Mouse (Mus musculus) inflammation-experienced regulatory T-cells, adult 6 months (primary cell): ENCODE data around the gene Creb3. TPM values are rescaled to one million over a fixed set of nuclear protein-coding genes. Genes with fewer than 3 reads are reported as not detected.
"Not testable (repeated sequence)": the region's sequence is repeated elsewhere in the genome, so short reads cannot be mapped to it uniquely, and the experiment has no call there.

Experiments
- ATAC-seq: one replicate; pipeline ENCODE4 v1.8.0; 2017
- polyA plus RNA-seq, 3 experiments: library from polyadenylated mRNA; unstranded; fragments of 100-300 nt; shearing (Covaris generic); gene quantifications; one replicate each; pipeline ENCODE4 v1.2.1; 2017

The Creb3 gene
- polyA plus RNA-seq, 3 experiments from 2014 or later = 90.0 to 104 (median 99.8) TPM

DNA sequence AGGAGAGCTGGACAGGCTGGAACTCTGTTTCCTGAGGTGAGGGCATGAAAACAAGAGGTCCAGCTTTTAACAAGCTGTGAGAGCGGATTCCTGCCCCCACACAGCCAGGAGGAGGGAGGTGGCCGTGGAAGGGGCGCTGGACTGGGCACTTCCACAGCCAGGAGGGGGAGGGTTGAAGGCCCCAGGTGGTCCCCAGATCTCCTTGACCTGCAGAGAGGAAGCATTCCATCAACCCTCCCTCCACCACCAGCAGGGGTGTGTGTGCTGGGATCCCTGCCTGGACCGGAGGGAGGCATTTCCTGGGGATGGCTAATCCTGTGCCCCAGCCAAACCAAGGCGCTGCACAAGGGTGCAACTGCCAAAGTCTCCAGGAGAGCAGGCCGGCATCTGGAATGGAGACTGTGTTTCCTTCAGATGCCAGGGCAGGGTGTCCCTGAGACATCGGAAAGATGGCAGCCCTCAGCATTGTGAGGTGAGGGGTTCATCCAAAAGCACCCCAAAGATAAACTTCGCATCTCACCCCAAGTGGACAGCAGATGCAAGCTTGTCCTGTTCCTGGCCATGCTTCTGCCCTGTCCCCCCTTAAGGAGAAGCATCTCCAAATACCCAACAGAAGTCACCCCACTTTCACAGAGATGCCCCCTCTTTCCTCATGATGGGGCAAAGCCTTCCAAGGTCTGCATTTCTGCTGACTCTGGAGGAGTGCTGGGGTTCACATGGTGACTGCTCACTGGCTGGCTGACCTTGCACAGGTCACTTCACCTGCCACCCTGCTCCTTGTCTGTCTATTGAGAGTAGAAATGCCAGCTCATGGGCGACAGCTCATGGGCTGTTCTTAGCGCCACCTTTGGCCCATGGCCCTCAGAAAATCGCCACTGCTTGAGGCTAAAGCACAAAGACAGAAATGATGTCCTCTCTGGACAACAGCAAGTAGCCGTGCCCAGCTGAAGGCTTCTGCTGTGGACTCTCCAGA lies 22.6 kb downstream of the Creb3 start, which contains the start of gene Msmp:
TSS of gene Msmp (minus strand) at position 51 of the 973 bp plus-strand sequence.
- no peak for ATAC-seq

- no peak for ATAC-seq
Observed at GRCm38 (mm10) chr4:43585682-43586081, 23.6 kb downstream of the Creb3 start.

- ATAC-seq = no peak
Observed at GRCm38 (mm10) chr4:43586411-43586810, 24.3 kb downstream of the Creb3 start.

DNA sequence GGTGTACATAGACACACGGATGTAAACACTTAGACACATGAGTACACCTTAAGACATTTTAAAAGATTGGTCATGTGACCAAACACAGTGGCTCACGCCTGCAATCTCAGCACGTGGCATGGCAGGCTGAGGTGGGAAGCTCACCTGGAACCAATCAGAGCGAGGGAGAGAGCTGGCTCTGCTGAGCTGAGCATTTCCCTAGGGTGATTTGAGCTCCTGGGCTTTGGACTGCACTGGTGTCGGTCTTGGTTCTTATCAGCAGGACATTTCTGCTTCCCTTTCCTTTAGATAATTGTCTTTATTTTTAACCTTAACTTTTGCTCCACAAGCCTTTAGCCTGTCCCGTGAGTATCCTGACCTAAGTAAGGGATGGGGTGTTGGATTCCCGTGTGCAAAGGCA lies 25.5 kb downstream of the Creb3 start:
- ATAC-seq = no peak

GRCm38 (mm10) chr4:43591543-43591942 lies 29.4 kb downstream of the Creb3 start:
- no peak for ATAC-seq

DNA sequence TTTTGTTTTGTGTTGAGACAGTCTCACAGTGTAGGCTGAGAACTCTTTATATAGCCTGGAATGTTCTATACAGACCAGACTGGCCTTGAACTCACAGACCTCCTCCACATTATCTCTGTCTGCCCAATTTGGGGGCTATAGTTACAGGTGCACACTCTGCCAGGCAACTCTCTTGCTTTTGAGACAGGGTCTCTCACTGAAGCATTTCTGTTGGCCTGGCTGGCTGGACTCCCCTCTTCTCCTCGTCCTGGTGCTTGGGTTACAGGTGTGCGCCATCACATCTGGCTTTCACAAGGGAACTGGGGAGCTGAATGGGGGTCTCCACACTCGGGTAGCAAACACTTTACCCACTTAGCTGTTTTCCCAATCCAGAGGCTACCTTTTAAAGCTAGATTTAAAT lies 29.8 kb downstream of the Creb3 start:
- ATAC-seq = no peak

DNA sequence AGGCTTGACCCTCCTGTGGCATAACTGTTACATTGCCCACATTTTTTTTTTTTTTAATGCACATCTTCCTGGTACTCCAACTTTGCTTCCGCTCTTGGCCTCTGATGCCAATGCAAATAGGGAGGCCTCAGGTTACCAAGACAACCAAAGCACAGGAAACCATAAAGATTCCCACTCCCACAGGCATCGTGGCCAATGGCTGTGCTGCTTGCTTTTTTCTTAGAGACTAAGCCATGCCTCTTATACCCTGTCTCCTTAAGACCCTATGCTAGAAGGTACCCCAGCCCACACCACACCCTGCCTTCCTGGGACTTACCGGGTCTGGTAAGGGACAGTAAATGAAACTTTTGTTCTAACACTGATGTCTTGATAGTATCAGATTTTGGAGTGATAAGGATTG lies 31.3 kb downstream of the Creb3 start:
- no peak for ATAC-seq

- not testable (repeated sequence) for ATAC-seq
Observed at GRCm38 (mm10) chr4:43596597-43596996, 34.5 kb downstream of the Creb3 start.

DNA sequence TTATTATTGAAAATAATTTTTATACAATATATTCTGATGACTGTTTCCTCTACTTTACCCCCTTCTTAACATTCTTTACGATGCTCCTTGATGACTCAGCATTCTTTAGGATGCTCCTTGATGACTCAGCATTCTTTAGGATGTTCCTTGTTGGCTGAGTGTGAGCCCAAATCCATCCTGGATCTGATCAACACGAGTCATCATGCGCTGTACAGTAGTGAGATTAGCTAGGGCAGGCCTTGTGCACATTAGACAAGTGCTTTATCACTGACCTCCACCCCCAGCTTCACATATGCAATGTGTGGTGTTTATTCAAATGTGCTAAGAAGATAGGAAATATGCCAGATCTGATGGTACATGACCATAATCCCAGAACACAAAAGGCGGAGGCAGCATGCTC lies 36.1 kb downstream of the Creb3 start:
- ATAC-seq = no peak

DNA sequence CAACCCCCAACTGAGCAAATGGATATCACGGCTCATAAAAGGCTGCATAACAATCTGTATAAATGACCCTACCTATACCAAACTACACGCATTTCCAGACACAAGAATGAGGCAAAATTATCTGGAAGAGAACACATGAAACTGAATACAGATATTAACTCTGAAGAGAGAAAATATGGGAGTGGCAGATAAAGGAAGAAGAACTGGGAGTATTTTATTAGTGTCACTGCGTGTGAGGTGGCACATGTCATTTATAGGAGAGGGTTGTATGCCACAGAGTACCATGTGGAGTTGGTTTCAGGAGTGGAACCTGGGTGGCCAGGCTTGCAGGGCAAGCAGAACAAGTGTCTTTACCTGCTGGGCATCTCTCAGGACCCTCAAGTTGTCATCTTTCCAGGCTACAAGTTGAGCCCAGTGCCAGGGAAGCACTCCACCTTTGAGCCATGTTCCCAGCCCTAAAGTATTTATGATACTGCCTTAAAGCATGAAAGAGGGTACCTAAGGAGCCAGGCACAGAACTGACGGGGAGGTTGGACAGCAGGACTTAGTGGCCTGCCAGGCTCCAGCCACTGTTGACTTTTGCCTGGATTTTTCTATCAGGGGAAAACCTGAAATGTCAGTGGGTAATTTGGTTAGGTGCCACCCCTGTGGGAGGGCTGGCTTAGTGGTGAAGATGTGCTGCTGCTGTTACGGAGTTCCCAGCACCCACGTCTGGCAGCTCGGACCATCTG lies 36.7 kb downstream of the Creb3 start:
- no peak for ATAC-seq

DNA sequence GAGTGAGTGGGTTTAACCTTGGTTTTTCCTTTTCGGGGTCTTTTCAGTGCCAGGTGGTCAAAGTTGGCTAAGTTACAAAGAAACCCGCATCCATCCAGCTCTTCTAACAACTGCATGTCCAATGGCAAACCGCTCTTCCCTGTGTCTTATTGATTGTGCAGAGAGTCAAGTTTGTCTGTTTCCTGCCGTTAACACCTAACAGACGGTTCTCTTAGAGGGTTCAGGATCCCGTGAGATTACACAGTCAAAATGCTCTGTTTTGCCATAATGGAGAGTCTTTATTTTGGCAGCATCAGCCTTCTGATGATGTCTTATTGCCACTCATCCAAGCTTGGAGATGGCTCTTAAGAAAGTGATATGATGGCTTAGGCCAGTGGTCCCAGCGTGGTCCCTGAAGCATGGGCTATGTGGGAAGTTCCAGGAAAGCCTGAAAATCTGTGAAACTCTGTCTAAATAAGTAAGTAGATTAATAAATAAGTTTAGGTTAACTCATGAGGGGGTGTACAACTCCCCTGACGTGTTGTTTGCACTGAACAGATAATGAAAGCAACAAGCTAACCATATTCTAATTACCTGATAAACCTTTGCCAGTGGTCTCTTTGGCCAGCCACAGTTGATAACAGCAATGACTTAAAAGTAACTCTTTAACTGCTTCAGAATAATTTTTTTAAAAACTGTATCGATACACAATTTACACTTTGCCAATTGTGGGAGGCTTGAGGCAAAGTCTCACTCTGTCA lies 38.2 kb downstream of the Creb3 start:
- ATAC-seq = no peak

- ATAC-seq = no peak
Observed at GRCm38 (mm10) chr4:43604099-43604498, 42.0 kb downstream of the Creb3 start.

GRCm38 (mm10) chr4:43604751-43605685 lies 42.9 kb downstream of the Creb3 start:
- ATAC-seq = no peak

- ATAC-seq = no peak
Observed at GRCm38 (mm10) chr4:43612534-43612933, 50.4 kb downstream of the Creb3 start.

DNA sequence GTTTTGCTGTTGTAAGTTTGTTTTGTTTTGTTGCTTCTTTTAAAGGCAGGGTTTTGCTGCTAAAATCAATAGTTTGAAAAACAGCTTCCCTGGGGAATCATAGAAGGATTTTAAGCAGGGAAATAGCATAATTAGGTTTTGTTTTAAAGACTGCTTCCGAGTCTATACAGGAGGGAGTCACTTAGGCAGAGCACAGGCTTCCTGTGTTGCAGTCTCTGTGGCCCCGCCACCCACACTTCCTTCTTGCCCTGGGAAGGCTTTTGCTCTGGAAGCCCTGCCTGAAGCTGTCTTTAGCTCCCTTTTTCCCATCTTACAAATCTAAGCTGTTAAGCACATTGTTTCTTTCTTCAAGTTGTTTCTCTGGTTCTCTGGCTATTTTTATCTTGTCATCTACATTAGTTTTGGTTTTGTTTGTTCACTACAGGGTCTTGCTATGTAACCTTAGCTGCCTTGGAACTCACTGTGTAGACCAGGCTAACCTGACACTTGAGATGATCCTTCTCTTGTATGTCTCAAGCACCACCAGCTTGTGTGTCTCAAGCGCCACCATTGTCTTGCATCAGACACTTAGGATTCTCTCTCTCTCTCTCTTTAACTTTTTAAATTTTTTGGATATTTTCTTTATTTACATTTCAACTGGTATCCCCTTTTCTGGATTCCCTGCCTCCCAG lies 51.1 kb downstream of the Creb3 start:
- no peak for ATAC-seq

Other genes with a start within 250 kb of the Creb3 start
- gene Rusc2, start 180.4 kb upstream of the Creb3 start, polyA plus RNA-seq = not detected
- gene Fam166b, start 133.2 kb upstream of the Creb3 start, polyA plus RNA-seq = not detected
- 1 to 10 TPM in 1 of 3 experiments, under 1 TPM in 2; 0.29 to 1.1 (median 0.66) TPM for gene Tesk1, start 120.4 kb upstream of the Creb3 start, polyA plus RNA-seq
- 100 to 1,000 TPM in 1 of 3 experiments, 10 to 100 TPM in 2; 18.7 to 104 (median 96.4) TPM for gene Cd72, start 107.7 kb upstream of the Creb3 start, polyA plus RNA-seq
- 100 to 1,000 TPM; 142 to 164 (median 156) TPM for gene Sit1, start 78.6 kb upstream of the Creb3 start, polyA plus RNA-seq
- gene Ccdc107, start 69.4 kb upstream of the Creb3 start, polyA plus RNA-seq = 10 to 100 TPM; 36.5 to 72.9 (median 72.1) TPM
- gene Arhgef39, start 62.6 kb upstream of the Creb3 start, polyA plus RNA-seq = 10 to 100 TPM in 1 of 3 experiments, 1 to 10 TPM in 2; 5.1 to 10.3 (median 6.2) TPM
- under 1 TPM; 0.48 to 0.84 (median 0.79) TPM for gene Car9, start 55.4 kb upstream of the Creb3 start, polyA plus RNA-seq
- not detected for gene Tpm2, start 38.6 kb upstream of the Creb3 start, polyA plus RNA-seq
- gene Tln1, start 359 bp downstream of the Creb3 start, polyA plus RNA-seq = 100 to 1,000 TPM in 1 of 3 experiments, 10 to 100 TPM in 2; 77.8 to 132 (median 93.7) TPM
- 10 to 100 TPM; 12.4 to 13.5 (median 12.6) TPM for gene Rgp1, start 16.4 kb downstream of the Creb3 start, polyA plus RNA-seq
- 10 to 100 TPM; 12.8 to 14.6 (median 14.2) TPM for gene Gba2, start 16.5 kb downstream of the Creb3 start, polyA plus RNA-seq
- not detected for gene Msmp, start 22.2 kb downstream of the Creb3 start, polyA plus RNA-seq
- gene Npr2, start 69.6 kb downstream of the Creb3 start, polyA plus RNA-seq = not detected
- gene Spag8, start 91.3 kb downstream of the Creb3 start, polyA plus RNA-seq = under 1 TPM in 1 of 3 experiments, not detected in 2; 0.54 TPM
- gene Hint2, start 94.1 kb downstream of the Creb3 start, polyA plus RNA-seq = 10 to 100 TPM; 30.3 to 47.5 (median 34.2) TPM
- gene Tmem8b, start 106.6 kb downstream of the Creb3 start, polyA plus RNA-seq = 1 to 10 TPM in 1 of 3 experiments, under 1 TPM in 2; 0.87 to 1.0 (median 0.87) TPM
- gene Fam221b, start 106.8 kb downstream of the Creb3 start, polyA plus RNA-seq = 1 to 10 TPM; 2.8 to 3.7 (median 3.4) TPM
- gene Olfr70, start 138.5 kb downstream of the Creb3 start, polyA plus RNA-seq = not detected
- gene Olfr71, start 147.9 kb downstream of the Creb3 start, polyA plus RNA-seq = not detected
- gene Hrct1, start 164.9 kb downstream of the Creb3 start, polyA plus RNA-seq = not detected
- gene Spaar, start 167.7 kb downstream of the Creb3 start, polyA plus RNA-seq = under 1 TPM in 1 of 3 experiments, not detected in 2; 0.23 TPM
- gene Olfr159, start 208.7 kb downstream of the Creb3 start, polyA plus RNA-seq = not detected